Mouse (Mus musculus) c-Kit-positive CD71-positive TER-119-negative erythroid progenitor cells, embryonic 14.5 days (primary cell): ENCODE results near the gene Xpo6.

Experiments
- DNase-seq: peaks from one replicate; pipeline ENCODE4 v3.0.0-alpha.2; 2013; ENCODE audit warnings: low read depth

Xpo6 gene

GRCm38 (mm10) chr7:126080949-126081654 lies 119.2 kb downstream of the Xpo6 start:
- DNase-seq: no peak

- DNase-seq: no peak
Observed at GRCm38 (mm10) chr7:126076935-126077334, 123.4 kb downstream of the Xpo6 start.

GRCm38 (mm10) chr7:126075058-126075457 lies 125.2 kb downstream of the Xpo6 start:
- DNase-seq: no peak

GRCm38 (mm10) chr7:126070321-126070720 lies 130.0 kb downstream of the Xpo6 start:
- no peak for DNase-seq

GRCm38 (mm10) chr7:126066777-126067176 lies 133.5 kb downstream of the Xpo6 start:
- DNase-seq: no peak

GRCm38 (mm10) chr7:126065243-126065876 lies 134.9 kb downstream of the Xpo6 start:
- no peak for DNase-seq

GRCm38 (mm10) chr7:126062228-126062627 lies 138.1 kb downstream of the Xpo6 start:
- no peak for DNase-seq

GRCm38 (mm10) chr7:126058918-126059317 lies 141.4 kb downstream of the Xpo6 start:
- no peak for DNase-seq

- DNase-seq: no peak
Observed at GRCm38 (mm10) chr7:126057332-126057914, 142.9 kb downstream of the Xpo6 start.

- no peak for DNase-seq
Observed at GRCm38 (mm10) chr7:126054574-126054973, 145.7 kb downstream of the Xpo6 start.

GRCm38 (mm10) chr7:126053618-126054017 lies 146.7 kb downstream of the Xpo6 start:
- DNase-seq: no peak

GRCm38 (mm10) chr7:126051910-126052309 lies 148.4 kb downstream of the Xpo6 start:
- no peak for DNase-seq
